Mouse (Mus musculus): ENCODE measurements around the gene Cdkal1. TPM values are rescaled to one million over a fixed set of nuclear protein-coding genes. Genes with fewer than 3 reads are reported as not detected.

The Cdkal1 gene
- polyA plus RNA-seq, 1 experiment: 6.5 TPM

- no peak overlapping the region for H3K4me3 ChIP-seq (ENCODE audit: insufficient read depth, low read length)
- H3K4me1 ChIP-seq (ENCODE audit: control insufficient read depth, insufficient read depth, low read length): no peaks in the 10 kb centered on the region
- no peak for TF ChIP-seq CTCF (IDR thresholded peaks at IDR 0.05; ENCODE audit: extremely low read depth, insufficient read depth, low read length)
- TF ChIP-seq POLR2A (IDR thresholded peaks at IDR 0.05; ENCODE audit: extremely low read depth, insufficient read depth, low read length): no peak
- no peak overlapping the region for H3K27ac ChIP-seq (ENCODE audit: insufficient read depth, low read length)
These were observed 238.8 kb downstream of the Cdkal1 start for GRCm38 (mm10) chr13:29616654-29617171.

GRCm38 (mm10) chr13:29615987-29616386 is 239.5 kb downstream of the Cdkal1 start:
- no peaks in the 10 kb centered on the region for H3K4me1 ChIP-seq (ENCODE audit: control insufficient read depth, insufficient read depth, low read length)
- H3K27ac ChIP-seq (ENCODE audit: insufficient read depth, low read length): no peak overlapping the region
- H3K4me3 ChIP-seq (ENCODE audit: insufficient read depth, low read length): no peak overlapping the region
- no peak for TF ChIP-seq POLR2A (IDR thresholded peaks at IDR 0.05; ENCODE audit: extremely low read depth, insufficient read depth, low read length)
- TF ChIP-seq CTCF (IDR thresholded peaks at IDR 0.05; ENCODE audit: extremely low read depth, insufficient read depth, low read length): no peak

- no peak overlapping the region for H3K4me3 ChIP-seq (ENCODE audit: insufficient read depth, low read length)
- no peaks in the 10 kb centered on the region for H3K4me1 ChIP-seq (ENCODE audit: control insufficient read depth, insufficient read depth, low read length)
- TF ChIP-seq CTCF (IDR thresholded peaks at IDR 0.05; ENCODE audit: extremely low read depth, insufficient read depth, low read length) (no peak), POLR2A (IDR thresholded peaks at IDR 0.05; ENCODE audit: extremely low read depth, insufficient read depth, low read length) (no peak)
- no peak overlapping the region for H3K27ac ChIP-seq (ENCODE audit: insufficient read depth, low read length)
These were observed 240.4 kb downstream of the Cdkal1 start for GRCm38 (mm10) chr13:29615081-29615480.

GRCm38 (mm10) chr13:29610051-29610931 is 245.2 kb downstream of the Cdkal1 start:
- no peaks in the 10 kb centered on the region for H3K4me1 ChIP-seq (ENCODE audit: control insufficient read depth, insufficient read depth, low read length)
- H3K4me3 ChIP-seq (ENCODE audit: insufficient read depth, low read length): no peak overlapping the region
- H3K27ac ChIP-seq (ENCODE audit: insufficient read depth, low read length): no peak overlapping the region
- TF ChIP-seq POLR2A (IDR thresholded peaks at IDR 0.05; ENCODE audit: extremely low read depth, insufficient read depth, low read length) (no peak), CTCF (IDR thresholded peaks at IDR 0.05; ENCODE audit: extremely low read depth, insufficient read depth, low read length) (no peak)

- no peak for TF ChIP-seq CTCF (IDR thresholded peaks at IDR 0.05; ENCODE audit: extremely low read depth, insufficient read depth, low read length)
- TF ChIP-seq POLR2A (IDR thresholded peaks at IDR 0.05; ENCODE audit: extremely low read depth, insufficient read depth, low read length): no peak
- no peak overlapping the region for H3K4me3 ChIP-seq (ENCODE audit: insufficient read depth, low read length)
- no peak overlapping the region for H3K27ac ChIP-seq (ENCODE audit: insufficient read depth, low read length)
- H3K4me1 ChIP-seq (ENCODE audit: control insufficient read depth, insufficient read depth, low read length): no peaks in the 10 kb centered on the region
These were observed 246.0 kb downstream of the Cdkal1 start for GRCm38 (mm10) chr13:29609441-29609840.

- TF ChIP-seq CTCF (IDR thresholded peaks at IDR 0.05; ENCODE audit: extremely low read depth, insufficient read depth, low read length) (peak; percentile 85), POLR2A (IDR thresholded peaks at IDR 0.05; ENCODE audit: extremely low read depth, insufficient read depth, low read length) (no peak)
- no peak overlapping the region for H3K4me3 ChIP-seq (ENCODE audit: insufficient read depth, low read length)
- H3K4me1 ChIP-seq (ENCODE audit: control insufficient read depth, insufficient read depth, low read length): no peaks in the 10 kb centered on the region
- no peak overlapping the region for H3K27ac ChIP-seq (ENCODE audit: insufficient read depth, low read length)
These were observed 251.2 kb downstream of the Cdkal1 start for GRCm38 (mm10) chr13:29604241-29604640.

- no peak overlapping the region for H3K27ac ChIP-seq (ENCODE audit: insufficient read depth, low read length)
- no peak overlapping the region for H3K4me3 ChIP-seq (ENCODE audit: insufficient read depth, low read length)
- no peaks in the 10 kb centered on the region for H3K4me1 ChIP-seq (ENCODE audit: control insufficient read depth, insufficient read depth, low read length)
- no peak for TF ChIP-seq CTCF (IDR thresholded peaks at IDR 0.05; ENCODE audit: extremely low read depth, insufficient read depth, low read length)
- TF ChIP-seq POLR2A (IDR thresholded peaks at IDR 0.05; ENCODE audit: extremely low read depth, insufficient read depth, low read length): no peak
These were observed 251.9 kb downstream of the Cdkal1 start for GRCm38 (mm10) chr13:29603597-29603996.

- H3K4me1 ChIP-seq (ENCODE audit: control insufficient read depth, insufficient read depth, low read length): no peaks in the 10 kb centered on the region
- H3K4me3 ChIP-seq (ENCODE audit: insufficient read depth, low read length): no peak overlapping the region
- TF ChIP-seq CTCF (IDR thresholded peaks at IDR 0.05; ENCODE audit: extremely low read depth, insufficient read depth, low read length) (no peak), POLR2A (IDR thresholded peaks at IDR 0.05; ENCODE audit: extremely low read depth, insufficient read depth, low read length) (no peak)
- H3K27ac ChIP-seq (ENCODE audit: insufficient read depth, low read length): no peak overlapping the region
These were observed 254.4 kb downstream of the Cdkal1 start for GRCm38 (mm10) chr13:29601033-29601432.

- no peak for TF ChIP-seq POLR2A (IDR thresholded peaks at IDR 0.05; ENCODE audit: extremely low read depth, insufficient read depth, low read length)
- no peak for TF ChIP-seq CTCF (IDR thresholded peaks at IDR 0.05; ENCODE audit: extremely low read depth, insufficient read depth, low read length)
- Histone ChIP-seq H3K4me1 (ENCODE audit: control insufficient read depth, insufficient read depth, low read length) (no peaks in the 10 kb centered on the region), H3K27ac (ENCODE audit: insufficient read depth, low read length) (no peak overlapping the region), H3K4me3 (ENCODE audit: insufficient read depth, low read length) (no peak overlapping the region)
These were observed 255.8 kb downstream of the Cdkal1 start for GRCm38 (mm10) chr13:29599646-29600045.

- TF ChIP-seq POLR2A (IDR thresholded peaks at IDR 0.05; ENCODE audit: extremely low read depth, insufficient read depth, low read length): no peak
- H3K4me3 ChIP-seq (ENCODE audit: insufficient read depth, low read length): no peak overlapping the region
These were observed 258.7 kb downstream of the Cdkal1 start for GRCm38 (mm10) chr13:29596735-29597134.

More at GRCm38 (mm10) chr13:29596735-29597134, 258.7 kb downstream of the Cdkal1 start:
- Histone ChIP-seq H3K4me1 (ENCODE audit: control insufficient read depth, insufficient read depth, low read length) (no peaks in the 10 kb centered on the region), H3K27ac (ENCODE audit: insufficient read depth, low read length) (no peak overlapping the region)
